Mouse (Mus musculus) megakaryocyte progenitor cell, adult 5-6 weeks (primary cell): ENCODE results near the gene Hip1. TPM values are rescaled to one million over a fixed set of nuclear protein-coding genes. Genes with fewer than 3 reads are reported as not detected.

Experiments used
- ATAC-seq: replicated peaks from 2 replicates; pipeline ENCODE4 v1.8.0; 2016; ENCODE audit warnings: mild to moderate bottlenecking, moderate TSS enrichment, inconsistent platforms; ENCODE audit not compliant: poor library complexity
- total RNA-seq, 2 experiments: library from RNA; stranded (forward) in 1 of 2; stranded (reverse) in 1 of 2; fragments of 157-497, 149-512 nt in 1 of 2; fragments of 200-1000 nt in 1 of 2; gene quantifications; 2 replicates each; pipeline versions ENCODE4 v1.2.3 to v1.2.4; 2015 to 2017

Hip1 gene
- total RNA-seq, 2 experiments from 2014 or later = 6.9 to 9.4 TPM

DNA sequence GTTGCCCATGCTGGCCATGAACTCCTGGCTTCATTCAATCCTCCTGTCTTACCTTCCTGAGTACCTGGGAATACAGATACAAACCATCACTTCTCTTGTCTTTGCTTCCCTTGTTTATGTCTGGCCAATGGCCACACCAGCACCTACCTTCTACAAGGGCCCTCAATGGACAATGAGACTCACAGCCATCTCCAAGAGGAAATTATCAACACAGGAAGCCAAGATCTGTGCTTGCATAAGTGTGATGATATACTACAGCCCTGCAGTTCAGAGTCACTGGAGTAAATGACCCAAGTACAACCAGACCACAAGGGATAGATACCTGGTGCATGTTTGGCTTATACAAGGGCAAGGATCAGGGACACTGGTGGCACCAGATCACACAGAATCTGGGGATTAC is 9.1 kb downstream of the Hip1 start:
- ATAC-seq = no peak

DNA sequence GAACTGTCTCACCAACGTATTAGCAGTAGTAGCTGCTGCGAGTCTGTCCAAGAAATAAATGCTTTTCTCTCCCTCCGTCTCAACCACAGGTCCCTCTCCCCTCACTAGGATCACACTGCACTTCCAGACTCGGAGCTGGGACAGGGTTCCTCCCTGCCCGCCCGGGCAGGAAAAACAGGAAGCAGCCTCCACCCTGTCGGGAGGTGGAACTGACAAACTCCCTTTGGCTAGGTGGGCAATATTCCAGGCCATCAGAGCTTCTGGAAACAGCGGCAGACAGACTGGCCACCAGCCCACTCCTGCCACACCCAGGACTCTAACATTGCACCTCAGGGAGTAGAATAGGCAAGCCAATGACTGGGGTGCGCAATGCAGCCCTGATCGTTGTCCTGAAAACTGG is 11.5 kb downstream of the Hip1 start:
- ATAC-seq = no peak

DNA sequence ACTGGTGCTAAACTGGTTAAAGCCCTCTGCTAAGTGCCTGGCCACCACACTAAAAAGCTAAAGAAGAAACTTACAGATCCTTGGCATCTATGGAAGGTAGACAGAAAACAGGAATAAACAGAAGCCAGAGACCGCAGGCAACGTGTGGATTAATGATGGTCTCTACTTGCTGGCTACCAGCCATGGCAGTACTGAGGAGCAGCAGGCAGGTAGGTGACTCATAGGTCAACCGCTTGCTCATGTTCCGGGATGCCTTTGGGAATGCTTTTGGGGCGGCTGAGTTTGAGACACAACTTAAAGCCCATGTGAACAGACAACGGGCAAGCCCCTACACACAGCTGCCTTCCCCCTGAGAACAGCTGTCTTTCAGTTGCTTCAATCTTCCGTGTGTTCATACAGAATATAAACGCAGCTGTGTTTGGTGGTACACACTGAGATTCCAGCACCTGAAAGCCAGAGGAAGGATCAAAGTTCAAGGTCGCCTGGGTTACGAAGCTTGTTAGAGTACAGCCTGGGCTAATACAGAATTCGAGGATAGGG is 13.5 kb downstream of the Hip1 start:
- ATAC-seq = no peak

DNA sequence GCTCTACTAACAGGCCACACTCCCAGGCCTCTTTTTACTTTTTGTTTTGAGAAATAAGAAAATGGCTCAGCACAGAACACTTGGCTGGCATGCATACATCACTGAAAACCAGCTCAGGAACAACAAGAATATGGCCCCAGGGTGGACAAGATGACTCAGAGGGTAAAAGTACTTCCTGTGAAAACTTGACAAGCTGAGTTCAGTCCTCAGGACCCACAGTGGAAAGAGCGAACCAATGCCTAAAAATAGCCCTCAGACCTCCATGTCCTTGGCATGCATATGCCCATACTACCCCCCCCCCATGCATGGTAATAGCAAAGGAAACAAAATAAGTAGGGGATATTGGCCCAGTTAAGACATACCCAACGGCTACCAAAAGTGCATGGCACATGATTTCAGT is 15.0 kb downstream of the Hip1 start:
- no peak for ATAC-seq

DNA sequence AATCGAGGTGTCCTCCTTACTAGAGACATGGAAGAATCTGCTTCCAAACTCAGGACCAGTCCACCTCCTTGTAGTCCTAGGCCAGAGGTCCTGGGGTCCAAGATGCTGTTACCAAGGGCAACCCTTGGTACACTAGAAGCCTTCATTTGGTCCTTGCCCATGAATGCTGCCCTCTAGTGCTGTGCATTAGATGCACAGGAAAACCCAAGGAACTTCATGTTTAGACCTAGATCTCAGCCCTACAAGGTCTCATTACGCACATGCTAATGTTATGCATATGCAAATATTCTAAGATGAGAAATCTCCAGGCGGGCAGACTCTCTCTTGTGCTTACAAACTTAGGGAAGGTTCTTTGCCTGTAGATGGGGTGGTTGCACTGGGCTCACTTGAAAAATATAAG is 15.6 kb downstream of the Hip1 start:
- no peak for ATAC-seq

DNA sequence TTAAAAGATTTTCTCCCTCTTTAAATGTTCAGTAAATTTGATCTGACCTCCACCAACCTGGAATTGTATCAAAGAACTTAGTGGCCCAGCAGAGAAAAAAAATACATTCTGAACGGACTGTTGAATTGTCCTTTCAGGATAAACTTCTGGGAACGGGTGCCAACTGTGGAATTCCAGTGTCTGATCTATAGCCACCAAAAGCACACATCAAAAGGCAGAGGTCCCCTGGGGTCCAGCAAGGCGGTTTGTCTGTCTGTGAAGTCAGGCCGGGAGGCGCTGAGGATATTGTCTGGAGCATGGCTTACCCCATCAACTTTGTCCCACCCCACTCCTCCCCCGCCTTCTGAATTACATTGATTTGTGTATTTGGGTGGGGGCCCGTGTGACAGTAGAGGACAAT is 16.9 kb downstream of the Hip1 start:
- ATAC-seq = no peak

DNA sequence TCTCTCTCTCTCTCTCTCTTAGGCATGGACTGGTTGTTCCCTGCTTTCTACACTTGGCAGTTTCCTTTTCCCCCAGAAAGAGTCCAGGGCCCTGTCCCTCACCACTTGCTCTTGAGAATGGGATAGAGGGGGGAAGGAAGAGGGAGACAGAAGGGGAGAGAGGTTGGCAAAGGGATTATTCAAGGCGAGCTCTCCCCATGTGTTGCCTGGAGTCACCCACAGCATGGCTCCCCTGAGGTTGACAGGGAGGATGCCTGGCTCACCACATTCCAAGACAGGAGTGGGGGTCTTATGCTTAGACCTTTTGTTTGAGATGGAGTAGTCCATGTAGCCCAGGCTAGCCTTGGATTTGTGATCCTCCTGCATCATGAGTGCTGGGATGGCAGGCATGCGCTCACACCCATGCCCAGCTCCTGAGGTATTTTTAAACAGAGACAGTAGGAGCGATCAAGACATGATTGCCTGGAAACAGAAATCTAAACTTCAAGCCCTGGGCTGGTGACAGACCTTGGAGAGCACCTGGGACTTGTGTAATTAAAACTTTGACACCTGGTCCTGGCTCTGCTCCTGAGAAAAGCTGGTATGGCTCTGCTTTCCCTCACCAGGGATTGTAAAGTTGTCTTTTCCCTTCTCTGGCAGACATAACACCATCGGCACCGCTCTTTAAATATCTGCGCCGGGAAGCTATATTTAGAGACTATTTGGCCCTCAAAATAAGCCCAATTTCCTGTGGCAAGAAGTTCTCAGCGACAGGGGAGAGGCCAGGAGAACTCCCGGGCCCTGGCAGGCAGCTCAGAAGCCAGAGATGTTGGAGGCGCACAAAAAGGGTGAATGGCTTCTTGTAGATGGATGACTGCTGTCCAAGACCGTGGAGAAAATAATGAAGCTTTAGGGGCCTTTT is 20.0 kb downstream of the Hip1 start:
- no peak for ATAC-seq

DNA sequence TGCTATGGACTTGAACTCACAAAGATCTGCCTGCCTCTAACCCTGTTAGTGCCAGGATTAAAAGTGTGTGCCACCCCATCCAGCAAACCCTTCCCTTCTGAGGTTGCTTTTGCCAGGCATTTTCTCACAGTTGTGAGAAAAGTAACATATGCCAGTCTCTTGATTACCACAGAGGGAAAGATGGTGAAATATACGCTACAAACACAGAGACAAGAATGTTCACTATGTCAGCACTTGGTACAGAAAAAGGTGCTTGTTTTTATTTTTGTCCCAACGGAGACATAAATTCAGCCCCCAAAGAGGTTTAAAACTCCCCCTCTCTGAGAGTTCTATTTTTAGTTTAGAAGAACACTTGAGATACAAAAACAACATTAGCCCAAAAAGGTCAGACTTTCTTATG is 20.8 kb downstream of the Hip1 start:
- ATAC-seq = no peak

DNA sequence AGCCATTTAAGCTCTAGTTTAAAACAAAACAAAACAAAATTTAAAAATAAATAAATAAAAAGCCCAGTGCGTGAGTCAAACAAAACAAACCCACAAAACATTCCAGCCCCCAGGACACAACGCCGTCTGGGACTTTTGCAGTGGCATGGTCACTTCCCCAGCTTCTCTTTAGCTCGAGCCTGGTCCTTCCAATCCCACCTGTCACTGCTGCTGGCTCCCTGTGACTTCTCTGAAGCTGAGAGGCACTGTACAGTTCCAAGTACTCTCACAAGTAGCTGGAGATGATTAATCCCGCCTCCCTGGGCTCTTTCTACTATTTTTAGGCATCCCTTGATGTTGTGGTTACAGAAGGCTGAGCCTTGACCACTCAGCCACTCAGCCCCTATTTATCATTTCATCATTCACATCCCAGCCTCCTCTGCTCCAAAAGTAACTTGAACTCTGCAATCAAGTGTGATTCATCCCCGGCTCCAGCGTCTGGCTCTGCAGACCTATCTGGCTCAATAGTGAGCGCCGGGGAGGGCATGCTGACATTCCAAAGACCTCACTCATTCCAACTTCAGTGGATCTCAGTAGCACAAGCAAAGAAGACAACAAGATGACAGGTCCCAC is 22.7 kb downstream of the Hip1 start:
- no peak for ATAC-seq

DNA sequence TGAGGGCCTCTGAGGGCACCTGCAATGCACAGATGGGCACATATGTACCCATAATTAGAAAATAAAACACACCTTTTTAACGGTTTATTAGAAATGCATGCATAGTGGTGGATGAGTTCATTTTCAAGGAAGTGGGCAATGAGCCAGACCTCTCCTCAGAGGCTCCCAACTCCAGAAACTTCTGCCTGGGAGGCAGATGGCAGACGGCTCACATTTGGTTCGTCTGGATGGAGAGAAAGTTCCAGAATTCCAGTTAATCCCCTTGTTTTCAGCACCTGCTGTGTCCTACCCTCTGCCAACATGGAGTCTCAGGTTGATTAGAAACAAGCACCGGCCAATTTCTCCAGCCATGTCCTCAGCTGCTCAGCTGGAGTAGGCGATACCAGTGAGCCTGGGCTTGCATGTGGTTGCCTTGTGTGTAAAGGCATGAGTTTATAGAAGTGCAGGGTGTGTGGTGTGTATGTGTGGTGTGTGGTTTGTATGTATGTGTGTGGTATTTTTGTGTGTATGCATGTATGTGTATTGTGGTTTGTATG is 27.5 kb downstream of the Hip1 start:
- no peak for ATAC-seq

DNA sequence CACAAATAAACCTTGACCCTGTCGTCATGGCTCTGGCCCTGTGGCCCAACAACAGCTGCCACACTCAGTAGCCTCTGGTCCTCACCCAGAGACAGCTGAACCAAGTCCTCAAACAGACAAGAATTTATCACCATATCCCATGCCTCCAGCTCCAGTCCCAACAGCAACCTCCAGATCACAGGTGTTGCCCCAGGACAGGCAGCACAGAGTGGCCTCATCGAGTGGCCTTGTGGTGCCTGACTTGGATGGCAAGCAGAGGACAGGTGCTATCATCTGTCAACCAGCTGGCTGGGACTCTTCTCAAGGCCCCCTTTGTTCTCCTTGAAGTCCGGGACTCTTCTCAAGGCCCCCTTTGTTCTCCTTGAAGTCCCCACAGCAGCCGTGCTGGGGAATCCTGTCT is 31.8 kb downstream of the Hip1 start:
- no peak for ATAC-seq

DNA sequence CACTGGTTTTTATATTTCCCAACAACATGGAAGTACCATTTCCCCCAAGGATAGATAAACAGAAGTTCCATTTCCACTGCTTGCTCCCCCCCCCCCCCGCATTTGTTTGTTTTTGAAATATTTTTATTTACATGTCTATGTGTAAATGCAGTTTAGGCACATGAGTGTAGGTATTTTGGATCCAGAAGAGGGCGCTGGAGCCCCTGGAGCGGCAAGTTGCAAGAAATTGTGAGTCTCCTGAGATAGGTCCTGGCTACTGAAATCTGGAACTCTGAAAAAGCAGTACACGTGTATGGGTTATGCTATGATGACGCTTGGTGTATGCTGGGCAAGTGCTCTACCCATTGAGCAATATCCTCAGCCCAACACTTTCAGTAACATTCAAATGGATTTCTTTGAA is 33.8 kb downstream of the Hip1 start:
- ATAC-seq = no peak

DNA sequence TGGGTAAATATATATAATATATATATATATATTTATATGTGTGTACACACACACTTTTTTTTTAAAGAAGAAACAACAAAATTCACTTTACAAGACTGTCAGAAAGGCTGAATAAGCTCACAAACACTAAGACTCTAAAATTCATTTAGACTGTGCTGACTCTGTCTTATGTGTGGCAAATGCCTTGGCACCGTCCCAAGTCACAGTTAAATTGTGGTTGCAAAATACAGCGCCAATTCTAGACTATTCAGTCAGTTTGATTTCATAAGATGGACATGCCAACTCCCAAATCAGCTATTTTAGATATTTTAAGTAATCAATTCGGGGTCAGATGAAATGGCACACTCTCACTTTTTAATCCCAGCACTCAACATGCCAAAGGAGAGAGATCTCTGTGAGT is 36.6 kb downstream of the Hip1 start:
- no peak for ATAC-seq

DNA sequence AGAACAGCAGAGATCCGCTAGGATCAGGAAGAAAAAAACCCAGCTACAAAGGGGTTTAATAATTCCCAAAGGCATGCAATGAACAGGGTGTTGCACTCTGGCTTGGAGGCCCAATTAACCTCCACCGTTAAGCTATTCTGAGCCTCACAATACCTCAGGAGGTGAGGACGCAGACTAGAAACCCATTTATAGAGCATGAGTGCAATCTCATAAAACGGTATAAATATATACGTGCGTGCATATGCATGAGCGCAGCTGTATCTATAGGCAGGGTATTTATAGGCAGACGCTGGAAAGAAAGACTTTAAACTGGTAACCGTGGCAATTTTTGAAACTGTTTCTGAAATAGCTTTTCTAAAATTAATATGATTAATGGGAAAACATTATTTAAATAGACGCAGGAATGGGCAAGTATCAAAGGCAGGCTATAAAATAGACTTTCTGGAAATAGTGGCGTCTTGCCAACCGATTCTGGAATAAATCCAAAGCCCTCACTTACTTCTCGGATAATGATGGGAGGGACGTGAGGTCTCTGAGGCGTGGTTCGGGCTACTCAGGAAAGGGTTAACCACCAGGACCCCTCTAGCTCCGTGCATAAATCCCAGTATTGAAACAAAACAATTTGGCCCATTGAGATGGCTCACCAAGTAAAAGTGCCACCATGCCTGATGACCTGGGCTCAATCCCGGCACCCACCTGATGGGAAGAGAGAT is 37.2 kb downstream of the Hip1 start:
- ATAC-seq = no peak

DNA sequence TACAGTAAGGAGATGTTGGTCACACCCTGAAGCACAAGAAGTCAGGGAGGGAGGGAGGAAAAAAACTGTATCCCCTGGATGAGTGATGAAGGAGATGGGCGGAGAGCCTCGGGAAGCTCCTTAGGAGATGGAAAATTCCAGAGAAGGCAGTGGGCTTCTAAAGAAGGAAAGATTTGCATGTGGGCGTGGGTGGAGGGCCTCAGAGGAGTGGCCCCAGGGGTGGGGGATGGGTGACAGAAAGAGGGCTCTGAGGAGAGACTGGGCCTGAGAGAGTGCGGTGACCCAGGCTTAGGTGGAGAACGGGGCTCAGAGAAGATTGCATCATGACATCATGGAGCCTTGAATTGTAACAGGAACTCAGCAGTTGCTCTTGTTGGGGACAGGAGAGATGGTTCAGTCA is 39.5 kb downstream of the Hip1 start:
- no peak for ATAC-seq

DNA sequence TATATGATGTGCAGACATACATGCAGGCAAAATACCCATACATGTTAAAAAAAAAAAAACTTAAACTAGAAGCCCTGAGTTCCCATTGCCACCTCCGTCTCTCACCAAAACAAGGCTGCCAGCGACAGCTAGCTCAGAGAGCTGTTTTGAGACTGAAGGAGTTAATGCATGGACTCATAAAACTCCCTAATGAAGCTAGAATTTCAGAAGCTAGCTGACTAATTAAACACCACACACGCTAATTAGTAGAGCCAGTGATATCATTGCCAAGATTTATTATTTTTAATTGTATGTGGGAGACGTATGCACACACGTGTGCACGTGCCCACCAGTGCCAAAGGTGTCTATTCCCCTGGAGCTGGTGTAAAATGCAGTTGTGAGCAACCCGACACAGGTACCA is 42.0 kb downstream of the Hip1 start:
- no peak for ATAC-seq

DNA sequence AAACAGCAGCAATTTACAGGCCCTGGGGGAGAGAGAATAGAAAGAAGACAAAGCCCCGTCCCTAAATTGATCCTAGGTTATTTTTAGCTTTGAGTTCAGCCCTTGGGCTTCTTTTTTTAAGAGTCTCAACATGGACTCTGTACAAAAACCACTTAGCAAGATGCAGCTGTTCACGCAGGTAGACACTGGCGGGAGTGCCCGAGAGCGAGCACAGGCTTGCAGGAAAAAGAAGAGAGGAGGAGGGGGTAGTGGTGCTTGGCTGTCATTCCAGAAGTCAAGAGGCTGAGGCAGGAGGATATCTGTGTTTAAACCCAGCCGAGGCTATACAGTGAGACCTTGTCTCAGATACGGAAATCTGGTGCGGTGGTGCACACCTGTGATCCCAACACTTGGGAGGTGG is 42.9 kb downstream of the Hip1 start:
- no peak for ATAC-seq

DNA sequence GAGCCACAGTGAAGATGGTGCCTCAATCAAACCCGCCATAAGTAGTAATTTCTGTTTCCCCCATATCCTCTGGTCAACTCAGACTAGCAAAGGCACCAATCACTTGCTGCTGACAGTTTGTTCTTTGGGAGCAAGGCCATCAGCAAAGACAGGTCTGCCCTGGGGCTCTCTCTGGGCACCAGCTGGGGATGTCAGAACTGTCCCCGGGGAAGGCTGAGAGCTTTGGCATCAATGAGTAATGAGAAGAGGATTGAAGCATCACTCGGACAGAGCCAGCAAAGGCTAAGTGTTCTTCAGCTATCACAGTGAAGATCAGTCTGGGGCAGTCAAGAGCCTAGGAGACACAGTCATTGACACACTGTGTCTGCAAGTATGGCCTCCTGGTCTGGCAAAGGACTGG is 46.0 kb downstream of the Hip1 start:
- no peak for ATAC-seq

DNA sequence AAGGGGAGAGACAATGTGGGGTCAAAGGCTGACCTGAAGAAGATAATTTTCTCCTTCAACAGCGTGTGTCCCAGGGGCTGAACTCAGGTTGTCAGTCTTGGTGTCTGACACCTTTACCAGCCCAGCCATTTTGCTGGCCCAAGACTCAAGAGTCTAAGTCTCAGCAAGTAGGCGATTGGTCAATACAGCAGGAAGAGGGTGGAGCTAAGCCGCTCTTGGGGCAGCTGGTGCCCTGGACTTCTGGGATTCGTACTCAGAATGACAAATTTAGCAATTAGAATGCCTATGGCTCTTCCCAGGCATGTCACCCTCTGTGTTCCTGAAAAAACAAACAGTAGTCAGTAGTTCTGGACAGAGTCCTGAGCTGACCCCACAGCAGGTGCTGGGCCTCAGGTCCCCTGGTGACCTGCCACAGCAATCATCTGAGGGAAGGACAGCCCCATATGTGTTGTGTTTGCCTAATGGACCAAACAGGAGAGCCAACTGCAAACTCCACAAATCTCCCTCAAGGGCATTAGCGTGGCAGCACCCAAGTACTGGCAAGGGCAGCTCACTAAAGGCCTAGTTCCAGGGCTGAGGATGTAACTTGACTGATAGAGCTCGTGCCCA is 47.5 kb downstream of the Hip1 start:
- no peak for ATAC-seq

DNA sequence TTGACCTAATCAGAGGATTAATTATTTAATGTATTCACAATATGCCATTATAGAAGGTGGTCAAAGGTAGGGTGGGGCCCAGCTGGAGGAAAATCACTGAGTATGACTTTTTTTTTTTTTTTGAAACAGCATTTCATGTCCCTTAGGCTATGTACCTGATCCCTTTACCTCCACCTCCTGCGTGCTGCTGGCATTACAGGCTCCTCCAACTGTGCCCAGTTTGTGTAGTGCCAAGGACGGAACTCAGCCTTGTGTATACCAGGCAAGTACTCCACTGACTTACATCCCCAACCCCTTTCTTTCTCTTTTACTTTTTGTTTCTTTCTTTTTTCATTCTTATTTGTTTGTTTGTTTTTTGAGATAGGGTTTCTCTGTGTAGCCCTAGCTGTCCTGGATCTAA is 48.4 kb downstream of the Hip1 start:
- no peak for ATAC-seq

DNA sequence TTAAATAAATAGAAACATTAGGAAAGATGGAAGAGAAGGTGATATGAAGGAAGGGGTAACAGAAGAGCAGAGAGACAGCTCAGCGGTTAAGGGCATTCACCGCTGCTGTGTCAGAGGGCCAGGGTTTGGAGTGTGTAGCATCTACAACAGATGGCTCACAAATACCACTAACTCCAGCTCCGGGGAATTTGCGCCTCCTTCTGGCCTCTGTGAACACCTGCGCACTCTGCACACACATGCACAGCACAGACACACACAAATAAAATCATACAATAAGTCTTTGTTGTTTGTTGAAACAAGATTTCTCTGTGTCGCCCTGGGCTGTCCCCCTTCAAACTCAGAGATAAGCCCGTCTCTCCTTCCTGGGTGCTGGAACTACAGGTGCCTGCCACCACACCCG is 49.4 kb downstream of the Hip1 start:
- no peak for ATAC-seq
